Mouse (Mus musculus) C2C12 (cell line): Measurements from ENCODE around the gene Prkra.

Experiments
- CTCF ChIP-seq: IDR thresholded peaks from one replicate; pipeline ENCODE4 v1.5.1; 2011; ENCODE audit not compliant: control insufficient read depth, insufficient read depth, insufficient read length
- MAX ChIP-seq: IDR thresholded peaks from one replicate; pipeline ENCODE4 v1.6.1; 2011; ENCODE audit warnings: mild to moderate bottlenecking, control low read depth
- MYOG ChIP-seq: IDR thresholded peaks from one replicate; pipeline ENCODE4 v1.6.1; 2011; ENCODE audit not compliant: control insufficient read depth, insufficient read length; ENCODE audit errors: extremely low read depth
- USF1 ChIP-seq: IDR thresholded peaks from one replicate; pipeline ENCODE4 v1.6.1; 2011; ENCODE audit warnings: low read depth, mild to moderate bottlenecking, control low read depth, moderate library complexity

GRCm38 (mm10) chr2:76643801-76644200 is 4.0 kb downstream of the Prkra start:
- TF ChIP-seq CTCF, result no peak
- no peak for TF ChIP-seq MAX
- no peak for TF ChIP-seq USF1
- TF ChIP-seq MYOG, result no peak
